Mouse (Mus musculus) G1E (cell line): ENCODE measurements around the gene Trank1.

Experiments
- CTCF ChIP-seq: IDR thresholded peaks from 2 replicates; pipeline ENCODE4 v1.5.1; 2012; ENCODE audit warnings: low read depth, low read length, inconsistent platforms, mixed read lengths
- GATA1 ChIP-seq: IDR thresholded peaks from 2 replicates; pipeline ENCODE4 v1.6.1; 2012; ENCODE audit warnings: borderline replicate concordance, low read length, inconsistent platforms, mixed read lengths
- POLR2AphosphoS5 ChIP-seq: IDR thresholded peaks from 2 replicates; pipeline ENCODE4 v1.6.1; 2012; ENCODE audit warnings: low read depth, low read length, inconsistent platforms; ENCODE audit not compliant: insufficient replicate concordance
- TAL1 ChIP-seq: conservative IDR thresholded peaks from 2 replicates; pipeline ENCODE4 v1.6.1; 2012; ENCODE audit warnings: low read depth, low read length, inconsistent platforms, mixed read lengths

- TF ChIP-seq TAL1 (no peak), CTCF (no peak), GATA1 (no peak), POLR2AphosphoS5 (no peak)
Measured at GRCm38 (mm10) chr9:111363656-111364055, 52.1 kb downstream of the Trank1 start.
